Mouse (Mus musculus): ENCODE results near the gene Cc2d1a. TPM values are rescaled to one million over a fixed set of nuclear protein-coding genes. Genes with fewer than 3 reads are reported as not detected.
A peak's percentile ranks its signal among the peaks of the same experiment; 100 is the strongest.

The Cc2d1a gene
- total RNA-seq (2021): 10 to 100 TPM; 30.6 to 31.7 TPM
- long read RNA-seq, experiment 1, transcript Cc2d1a-201 (29 exons, 3,471 nt): major isoform, 6 of 22 reads
- long read RNA-seq, experiment 1, partial matches to known transcripts: 10 of 22 reads
- long read RNA-seq, experiment 1, other reads (novel, unspliced or antisense): 6 of 22 reads
- long read RNA-seq, experiment 2, transcript Cc2d1a-201 (29 exons, 3,471 nt): major isoform, 11 of 41 reads
- long read RNA-seq, experiment 2, partial matches to known transcripts: 15 of 41 reads
- long read RNA-seq, experiment 2, other reads (novel, unspliced or antisense): 15 of 41 reads

GRCm38 (mm10) chr8:84147769-84148530 is at the start of gene Cc2d1a, which contains the start of gene 4930432K21Rik:
TSS of gene Cc2d1a (minus strand) at chr8:84147936.
TSS of gene 4930432K21Rik (plus strand) at chr8:84148025.
- peak; percentile 63 to 86 for DNase-seq (ENCODE audit: low spot score in 2 of 2)

GRCm38 (mm10) chr8:84197141-84197921 is 49.6 kb upstream of the Cc2d1a start:
- DNase-seq (ENCODE audit: low spot score in 2 of 2): peak; percentile 64

GRCm38 (mm10) chr8:84194224-84194743 is 46.5 kb upstream of the Cc2d1a start:
- DNase-seq (ENCODE audit: low spot score in 2 of 2): no peak

GRCm38 (mm10) chr8:84193566-84193965 is 45.8 kb upstream of the Cc2d1a start:
- DNase-seq (ENCODE audit: low spot score in 2 of 2): no peak

- no peak for DNase-seq (ENCODE audit: low spot score in 2 of 2)
Measured at GRCm38 (mm10) chr8:84193161-84193560, 45.4 kb upstream of the Cc2d1a start.

- peak; percentile 67 to 72 for DNase-seq (ENCODE audit: low spot score in 2 of 2)
Measured at GRCm38 (mm10) chr8:84192555-84192954, 44.8 kb upstream of the Cc2d1a start.

GRCm38 (mm10) chr8:84192023-84192422 is 44.3 kb upstream of the Cc2d1a start:
- no peak for DNase-seq (ENCODE audit: low spot score in 2 of 2)

GRCm38 (mm10) chr8:84190191-84190867 is 42.6 kb upstream of the Cc2d1a start:
- DNase-seq (ENCODE audit: low spot score in 2 of 2): no peak

GRCm38 (mm10) chr8:84189603-84190002 is 41.9 kb upstream of the Cc2d1a start:
- DNase-seq (ENCODE audit: low spot score in 2 of 2): no peak

GRCm38 (mm10) chr8:84188671-84189070 is 40.9 kb upstream of the Cc2d1a start:
- no peak for DNase-seq (ENCODE audit: low spot score in 2 of 2)

- no peak for DNase-seq (ENCODE audit: low spot score in 2 of 2)
Measured at GRCm38 (mm10) chr8:84187065-84187755, 39.5 kb upstream of the Cc2d1a start.

- no peak for DNase-seq (ENCODE audit: low spot score in 2 of 2)
Measured at GRCm38 (mm10) chr8:84186547-84186946, 38.8 kb upstream of the Cc2d1a start.

GRCm38 (mm10) chr8:84185117-84185516 is 37.4 kb upstream of the Cc2d1a start, which contains the start of gene Nanos3:
TSS of gene Nanos3 (minus strand) at chr8:84185217.
- no peak for DNase-seq (ENCODE audit: low spot score in 2 of 2)

- no peak for DNase-seq (ENCODE audit: low spot score in 2 of 2)
Measured at GRCm38 (mm10) chr8:84184085-84185043, 36.6 kb upstream of the Cc2d1a start.

GRCm38 (mm10) chr8:84183261-84184084 is 35.7 kb upstream of the Cc2d1a start:
- no peak for DNase-seq (ENCODE audit: low spot score in 2 of 2)

GRCm38 (mm10) chr8:84182833-84183232 is 35.1 kb upstream of the Cc2d1a start:
- DNase-seq (ENCODE audit: low spot score in 2 of 2): no peak

GRCm38 (mm10) chr8:84180530-84181190 is 32.9 kb upstream of the Cc2d1a start:
- no peak for DNase-seq (ENCODE audit: low spot score in 2 of 2)
